ENCODE assay signal across 8 mouse cellular contexts in genomic region chr10:41812566-41812965, GRCm38 (mm10). TPM values are rescaled to one million over a fixed set of nuclear protein-coding genes. Genes with fewer than 3 reads are reported as not detected.
DNase-seq lines count a peak whose midpoint lies in the region; ATAC-seq and TF ChIP-seq lines count a peak whose summit lies in the region.

No protein-coding gene starts in this region.

- H3K4me3 ChIP-seq in lung, embryonic 16.5 days (ENCODE audit: low read length) = peak overlapping the region; percentile 22
- H3K4me3 ChIP-seq in lung, adult 2 months (replicated peaks; ENCODE audit: extremely low read depth, low read depth, low read length) = no peak overlapping the region
- peak overlapping the region; percentile 75 for H3K4me3 ChIP-seq in forebrain, embryonic 14.5 days (ENCODE audit: low read depth, low read length)
- H3K4me3 ChIP-seq in limb, embryonic 13.5 days = peak overlapping the region; percentile 68
- H3K4me3 ChIP-seq in stomach, embryonic 14.5 days (ENCODE audit: low read depth, low read length) = peak overlapping the region; percentile 72

- no peaks in the 10 kb centered on the region for H3K27me3 ChIP-seq in lung, embryonic 16.5 days (ENCODE audit: control insufficient read depth, insufficient read depth, low read depth, low read length)
- no peaks in the 10 kb centered on the region for H3K27me3 ChIP-seq in forebrain, embryonic 14.5 days (replicated peaks; ENCODE audit: control insufficient read depth, insufficient read depth, low read length)
- no peaks in the 10 kb centered on the region for H3K27me3 ChIP-seq in limb, embryonic 13.5 days
- no peaks in the 10 kb centered on the region for H3K27me3 ChIP-seq in stomach, embryonic 14.5 days (ENCODE audit: control insufficient read depth, insufficient read depth, low read length)

- peak overlapping the region; percentile 56 for H3K4me2 ChIP-seq in lung, embryonic 16.5 days (ENCODE audit: low read depth, low read length)
- peak overlapping the region; percentile 68 for H3K4me2 ChIP-seq in forebrain, embryonic 14.5 days (ENCODE audit: low read length)
- peak overlapping the region; percentile 87 for H3K4me2 ChIP-seq in limb, embryonic 13.5 days (replicated peaks)
- peak overlapping the region; percentile 85 for H3K4me2 ChIP-seq in stomach, embryonic 14.5 days (replicated peaks; ENCODE audit: low read depth, low read length)

- no peak for DNase-seq in lung, adult 2 months
- no peak for DNase-seq in forebrain, embryonic 14.5 days (ENCODE audit: low spot score)
- no peak for DNase-seq in layer of hippocampus, postnatal 10 days (ENCODE audit: low spot score in 2 of 2)
- DNase-seq in Muller cell, postnatal 12 days (ENCODE audit: inconsistent ontology term) = no peak
- DNase-seq in frontal cortex, postnatal 10 days (ENCODE audit: low spot score in 2 of 2) = no peak

- no peaks in the 10 kb centered on the region for H3K9me3 ChIP-seq in lung, embryonic 16.5 days (ENCODE audit: control insufficient read depth, low read length)
- H3K9me3 ChIP-seq in forebrain, embryonic 14.5 days (replicated peaks; ENCODE audit: control insufficient read depth, low read length) = no peaks in the 10 kb centered on the region
- no peaks in the 10 kb centered on the region for H3K9me3 ChIP-seq in limb, embryonic 13.5 days
- H3K9me3 ChIP-seq in stomach, embryonic 14.5 days (ENCODE audit: control insufficient read depth, low read depth, low read length) = no peaks in the 10 kb centered on the region; the same call in 1 of the 2 replicates

- H3K9ac ChIP-seq in lung, embryonic 16.5 days (ENCODE audit: low read length) = no peak overlapping the region
- H3K9ac ChIP-seq in forebrain, embryonic 14.5 days (ENCODE audit: low read length) = peak overlapping the region; percentile 32; the same call in 1 of the 2 replicates
- H3K9ac ChIP-seq in limb, embryonic 13.5 days = no peak overlapping the region
- no peak overlapping the region; the same call in 1 of the 2 replicates for H3K9ac ChIP-seq in stomach, embryonic 14.5 days (replicated peaks; ENCODE audit: low read depth, low read length)

- no peaks in the 10 kb centered on the region for H3K36me3 ChIP-seq in lung, embryonic 16.5 days (ENCODE audit: control insufficient read depth, insufficient read depth, low read length)
- no peaks in the 10 kb centered on the region for H3K36me3 ChIP-seq in forebrain, embryonic 14.5 days (ENCODE audit: control insufficient read depth, insufficient read depth, low read length)
- H3K36me3 ChIP-seq in limb, embryonic 13.5 days = no peaks in the 10 kb centered on the region
- no peaks in the 10 kb centered on the region for H3K36me3 ChIP-seq in stomach, embryonic 14.5 days (ENCODE audit: control insufficient read depth, insufficient read depth, low read length)

- no peak overlapping the region for H3K27ac ChIP-seq in lung, embryonic 16.5 days (ENCODE audit: low read length)
- no peak overlapping the region for H3K27ac ChIP-seq in forebrain, embryonic 14.5 days (ENCODE audit: low read depth, low read length)
- no peak overlapping the region for H3K27ac ChIP-seq in limb, embryonic 13.5 days
- H3K27ac ChIP-seq in stomach, embryonic 14.5 days (ENCODE audit: low read length) = no peak overlapping the region

- H3K4me1 ChIP-seq in lung, embryonic 16.5 days (replicated peaks; ENCODE audit: control insufficient read depth, insufficient read depth, low read length) = peaks cover 22% of the 10 kb centered on the region
- H3K4me1 ChIP-seq in lung, adult 2 months (ENCODE audit: control insufficient read depth, insufficient read depth, low read length) = peaks cover 18% of the 10 kb centered on the region
- H3K4me1 ChIP-seq in forebrain, embryonic 14.5 days (ENCODE audit: control insufficient read depth, insufficient read depth, low read length) = peaks cover 22% of the 10 kb centered on the region
- peaks cover 24% of the 10 kb centered on the region for H3K4me1 ChIP-seq in limb, embryonic 13.5 days
- peaks cover 18% of the 10 kb centered on the region; the same call in 1 of the 2 replicates for H3K4me1 ChIP-seq in stomach, embryonic 14.5 days (ENCODE audit: control insufficient read depth, insufficient read depth, low read length)

- TF ChIP-seq CTCF in lung, adult 2 months (IDR thresholded peaks at IDR 0.05; ENCODE audit: insufficient read depth, low read length) = no peak

- no peak for ATAC-seq in lung, embryonic 16.5 days (ENCODE audit: low read depth)
- no peak for ATAC-seq in forebrain, embryonic 14.5 days
- no peak for ATAC-seq in limb, embryonic 13.5 days (ENCODE audit: low FRiP score, low read depth)
- ATAC-seq in stomach, embryonic 14.5 days (ENCODE audit: insufficient number of reproducible peaks, insufficient read depth, low FRiP score, low read depth) = no peak

- 55% methylated on average over 6 of the region's 6 CpGs for WGBS in lung, embryonic 16.5 days
- 56% methylated on average over 6 of the region's 6 CpGs for WGBS in lung, adult 2 months
- WGBS in forebrain, embryonic 14.5 days = 72% methylated on average over 6 of the region's 6 CpGs
- WGBS in limb, embryonic 13.5 days = 79% methylated on average over 6 of the region's 6 CpGs
- 75% methylated on average over 6 of the region's 6 CpGs for WGBS in stomach, embryonic 14.5 days

- no peak for TF ChIP-seq POLR2A in lung, adult 2 months (IDR thresholded peaks at IDR 0.05; ENCODE audit: borderline replicate concordance, extremely low read depth, low read depth, low read length)

RNA-seq across cellular contexts. Expression of gene Sesn1, which starts 2.8 kb away (rescaled TPM):
- 29.2 and 29.8 TPM in 2 replicates for polyA plus RNA-seq in lung, embryonic 16.5 days (2015; fragmentation: Nextera tagmentation; extraction: Ambion mirVana)
- polyA plus RNA-seq in lung, adult 2 months (2012; rRNA removed) = 15.9 and 20.8 TPM in 2 replicates
- 55.3 and 61.5 TPM in 2 replicates for polyA plus RNA-seq in forebrain, embryonic 14.5 days (2014; fragmentation: Nextera tagmentation; extraction: Ambion mirVana)
- 38.3 and 40.3 TPM in 2 replicates for polyA plus RNA-seq in limb, embryonic 13.5 days (2015; fragmentation: Nextera tagmentation; extraction: Ambion mirVana)
- polyA plus RNA-seq in stomach, embryonic 14.5 days (2014; fragmentation: Nextera tagmentation; extraction: Ambion mirVana) = 33.8 and 36.7 TPM in 2 replicates
- 10 to 100 TPM; 28.7 to 31.4 TPM for total RNA-seq in layer of hippocampus, postnatal 10 days (2021)

RNA-seq across cellular contexts. Expression of gene Cep57l1, which starts 2.9 kb away (rescaled TPM):
- 28.8 and 28.9 TPM in 2 replicates for polyA plus RNA-seq in lung, embryonic 16.5 days (2015; fragmentation: Nextera tagmentation; extraction: Ambion mirVana)
- 0.79 and 1.4 TPM in 2 replicates for polyA plus RNA-seq in lung, adult 2 months (2012; rRNA removed)
- polyA plus RNA-seq in forebrain, embryonic 14.5 days (2014; fragmentation: Nextera tagmentation; extraction: Ambion mirVana) = 14.8 and 16.8 TPM in 2 replicates
- polyA plus RNA-seq in limb, embryonic 13.5 days (2015; fragmentation: Nextera tagmentation; extraction: Ambion mirVana) = 24.9 and 25.0 TPM in 2 replicates
- 22.1 and 22.8 TPM in 2 replicates for polyA plus RNA-seq in stomach, embryonic 14.5 days (2014; fragmentation: Nextera tagmentation; extraction: Ambion mirVana)
- 1 to 10 TPM; 7.5 to 7.9 TPM for total RNA-seq in layer of hippocampus, postnatal 10 days (2021)
